ENCODE assay signal across 8 mouse cellular contexts in genomic region chr2:131352747-131353563, GRCm38 (mm10). TPM values are rescaled to one million over a fixed set of nuclear protein-coding genes. Genes with fewer than 3 reads are reported as not detected.
DNase-seq lines count a peak whose midpoint lies in the region; ATAC-seq lines count a peak whose summit lies in the region.

Gene Rnf24, minus strand, starts transcription at chr2:131352892.

- H3K4me2 ChIP-seq in hindbrain, embryonic 16.5 days (ENCODE audit: low read length), result peak within 1 kb of the TSS; percentile 73

- H3K27ac ChIP-seq in hindbrain, embryonic 16.5 days (ENCODE audit: low read depth, low read length), result peak within 1 kb of the TSS; percentile 98
- H3K27ac ChIP-seq in macrophage, result peak within 1 kb of the TSS; percentile 2

- H3K9me3 ChIP-seq in hindbrain, embryonic 16.5 days (ENCODE audit: control insufficient read depth, low read length), result no peaks in the 10 kb centered on the region

- H3K4me3 ChIP-seq in hindbrain, embryonic 16.5 days (ENCODE audit: low read length), result peak within 1 kb of the TSS; percentile 99
- H3K4me3 ChIP-seq in macrophage (ENCODE audit: inconsistent target), result peak within 1 kb of the TSS; percentile 64

- WGBS in hindbrain, embryonic 16.5 days, result under 1% methylated on average over 40 of the region's 54 CpGs
- under 1% methylated on average over 53 of the region's 54 CpGs for WGBS in macrophage (ENCODE audit: missing documents)

- H3K27me3 ChIP-seq in hindbrain, embryonic 16.5 days (replicated peaks; ENCODE audit: control insufficient read depth, insufficient read depth, low read length), result no peaks in the 10 kb centered on the region

- peaks cover 5% of the 10 kb centered on the region; the same call in 1 of the 2 replicates for H3K79me2 ChIP-seq in macrophage (ENCODE audit: inconsistent target)

- DNase-seq in R1 (ENCODE audit: low read depth, low spot score), result peak; percentile 92
- peak; percentile 99 to 100 for DNase-seq in cerebellum, postnatal 25 days
- DNase-seq in frontal cortex, postnatal 36 days (ENCODE audit: low spot score in 2 of 2), result peak; percentile 99
- DNase-seq in left cerebral cortex, adult 18-20 months (ENCODE audit: low spot score in 2 of 2), result peak; percentile 99 to 100
- peak; percentile 98 for DNase-seq in right cerebral cortex, adult 18-20 months
- peak; percentile 95 for DNase-seq in urinary bladder, postnatal 10 days (ENCODE audit: low spot score)

- H3K9ac ChIP-seq in hindbrain, embryonic 16.5 days (ENCODE audit: low read depth, low read length), result peak within 1 kb of the TSS; percentile 100

- ATAC-seq in hindbrain, embryonic 16.5 days, result peak; percentile 95

- H3K4me1 ChIP-seq in hindbrain, embryonic 16.5 days (ENCODE audit: control insufficient read depth, insufficient read depth, low read depth, low read length), result peaks cover 6% of the 10 kb centered on the region

- no peaks in the 10 kb centered on the region for H3K36me3 ChIP-seq in hindbrain, embryonic 16.5 days (ENCODE audit: control insufficient read depth, insufficient read depth, low read length)
- H3K36me3 ChIP-seq in macrophage (ENCODE audit: inconsistent target), result no peaks in the 10 kb centered on the region

RNA-seq across cellular contexts. Expression of gene Rnf24, which starts in this region (rescaled TPM):
- 13.5 and 17.1 TPM in 2 replicates for polyA plus RNA-seq in hindbrain, embryonic 16.5 days (2015; fragmentation: Nextera tagmentation; extraction: Ambion mirVana)
- total RNA-seq in left cerebral cortex, adult 18-20 months (2021), result 10 to 100 TPM; 40.7 to 41.8 TPM
- 10 to 100 TPM in 7 of 26 experiments, 1 to 10 TPM in 19; 2.8 to 38.2 (median 5.6) TPM for total RNA-seq in macrophage (2018; cell fraction: chromatin; rRNA removed)
- 1 to 10 TPM; 2.1 to 9.4 (median 2.7) TPM for total RNA-seq in macrophage (2018; cell fraction: cytosol; rRNA removed)
- total RNA-seq in macrophage (2018; cell fraction: nucleus; rRNA removed), result 10 to 100 TPM in 7 of 26 experiments, 1 to 10 TPM in 19; 3.4 to 29.8 (median 5.6) TPM
- 1.9 to 2.8 TPM (median 2.8 TPM) in 3 replicates for polyA plus RNA-seq in macrophage (2018)

Comparison
In these comparisons a context has a peak if more than half of its experiments do, and no peak if none do; other contexts are left out.
1. Peak in every context shown above with its lines: DNase-seq, ATAC-seq, H3K4me3 ChIP-seq and H3K27ac ChIP-seq.